Mouse (Mus musculus): ENCODE measurements around the gene Gm17545. TPM values are rescaled to one million over a fixed set of nuclear protein-coding genes. Genes with fewer than 3 reads are reported as not detected.
"Not testable (repeated sequence)": the region's sequence is repeated elsewhere in the genome, so short reads cannot be mapped to it uniquely, and the experiment has no call there.

The Gm17545 gene
- not detected for total RNA-seq (2021)

GRCm38 (mm10) chr9:22453990-22454389 is at the start of gene Gm17545:
Gene Gm17545, plus strand, starts transcription at chr9:22454290.
- DNase-seq (ENCODE audit: low spot score in 2 of 2); intact Hi-C loops (cut with DNase I): not testable (repeated sequence)

- no peak for DNase-seq (ENCODE audit: low spot score in 2 of 2)
- intact Hi-C loops (cut with DNase I) = no loop called here
Observed at GRCm38 (mm10) chr9:22405414-22405813, 48.7 kb upstream of the Gm17545 start.

- DNase-seq (ENCODE audit: low spot score in 2 of 2) = not testable (repeated sequence)
- intact Hi-C loops (cut with DNase I) = loop anchor here (2.0 kb wide), 1 partner anchor 177 kb away; no protein-coding TSS in a partner anchor
Observed at GRCm38 (mm10) chr9:22407633-22408032, 46.5 kb upstream of the Gm17545 start.

GRCm38 (mm10) chr9:22408344-22408743 is 45.7 kb upstream of the Gm17545 start:
- intact Hi-C loops (cut with DNase I) = loop anchor here (2.0 kb wide), 1 partner anchor 178 kb away; no protein-coding TSS in a partner anchor
- not testable (repeated sequence) for DNase-seq (ENCODE audit: low spot score in 2 of 2)

GRCm38 (mm10) chr9:22409501-22409900 is 44.6 kb upstream of the Gm17545 start:
- no peak for DNase-seq (ENCODE audit: low spot score in 2 of 2)
- intact Hi-C loops (cut with DNase I) = loop anchor here (2.0 kb wide), 1 partner anchor 179 kb away; no protein-coding TSS in a partner anchor

- intact Hi-C loops (cut with DNase I) = loop anchor here (5.0 kb wide), 1 partner anchor 254 kb away; the partner anchor contains the start of gene Pigyl
- peak; percentile 98 for DNase-seq (ENCODE audit: low spot score in 2 of 2)
Observed at GRCm38 (mm10) chr9:22411002-22411857, 42.9 kb upstream of the Gm17545 start, which contains the start of gene 9530077C05Rik. Gene 9530077C05Rik, plus strand, starts transcription at chr9:22411513.

GRCm38 (mm10) chr9:22416187-22416586 is 37.9 kb upstream of the Gm17545 start:
- DNase-seq (ENCODE audit: low spot score in 2 of 2) = no peak
- intact Hi-C loops (cut with DNase I) = no loop called here

- DNase-seq (ENCODE audit: low spot score in 2 of 2) = no peak
- intact Hi-C loops (cut with DNase I) = no loop called here
Observed at GRCm38 (mm10) chr9:22417547-22417946, 36.5 kb upstream of the Gm17545 start.

- no peak for DNase-seq (ENCODE audit: low spot score in 2 of 2)
- intact Hi-C loops (cut with DNase I) = no loop called here
Observed at GRCm38 (mm10) chr9:22419877-22420276, 34.2 kb upstream of the Gm17545 start.

GRCm38 (mm10) chr9:22420491-22420890 is 33.6 kb upstream of the Gm17545 start:
- DNase-seq (ENCODE audit: low spot score in 2 of 2) = no peak
- intact Hi-C loops (cut with DNase I) = no loop called here

- intact Hi-C loops (cut with DNase I) = no loop called here
- DNase-seq (ENCODE audit: low spot score in 2 of 2) = no peak
Observed at GRCm38 (mm10) chr9:22422559-22422958, 31.5 kb upstream of the Gm17545 start.

GRCm38 (mm10) chr9:22423507-22423906 is 30.6 kb upstream of the Gm17545 start:
- intact Hi-C loops (cut with DNase I) = no loop called here
- no peak for DNase-seq (ENCODE audit: low spot score in 2 of 2)

- no peak for DNase-seq (ENCODE audit: low spot score in 2 of 2)
- intact Hi-C loops (cut with DNase I) = no loop called here
Observed at GRCm38 (mm10) chr9:22424196-22424595, 29.9 kb upstream of the Gm17545 start.

GRCm38 (mm10) chr9:22424719-22425118 is 29.4 kb upstream of the Gm17545 start:
- intact Hi-C loops (cut with DNase I) = no loop called here
- no peak for DNase-seq (ENCODE audit: low spot score in 2 of 2)

- intact Hi-C loops (cut with DNase I) = no loop called here
- DNase-seq (ENCODE audit: low spot score in 2 of 2) = no peak
Observed at GRCm38 (mm10) chr9:22428028-22428665, 25.9 kb upstream of the Gm17545 start.

GRCm38 (mm10) chr9:22428666-22429410 is 25.3 kb upstream of the Gm17545 start:
- DNase-seq (ENCODE audit: low spot score in 2 of 2) = no peak
- intact Hi-C loops (cut with DNase I) = no loop called here

GRCm38 (mm10) chr9:22429533-22430241 is 24.4 kb upstream of the Gm17545 start:
- DNase-seq (ENCODE audit: low spot score in 2 of 2) = no peak
- intact Hi-C loops (cut with DNase I) = no loop called here

- intact Hi-C loops (cut with DNase I) = no loop called here
- DNase-seq (ENCODE audit: low spot score in 2 of 2) = no peak
Observed at GRCm38 (mm10) chr9:22430315-22430840, 23.7 kb upstream of the Gm17545 start.

GRCm38 (mm10) chr9:22433221-22433620 is 20.9 kb upstream of the Gm17545 start:
- DNase-seq (ENCODE audit: low spot score in 2 of 2) = no peak
- intact Hi-C loops (cut with DNase I) = no loop called here

All from left cerebral cortex, postnatal 36 days (tissue).